Mouse (Mus musculus): ENCODE results near the gene Tmem8. TPM values are rescaled to one million over a fixed set of nuclear protein-coding genes. Genes with fewer than 3 reads are reported as not detected.

Gene Tmem8
- polyA plus RNA-seq, 1 experiment, result 1.5 TPM

DNA sequence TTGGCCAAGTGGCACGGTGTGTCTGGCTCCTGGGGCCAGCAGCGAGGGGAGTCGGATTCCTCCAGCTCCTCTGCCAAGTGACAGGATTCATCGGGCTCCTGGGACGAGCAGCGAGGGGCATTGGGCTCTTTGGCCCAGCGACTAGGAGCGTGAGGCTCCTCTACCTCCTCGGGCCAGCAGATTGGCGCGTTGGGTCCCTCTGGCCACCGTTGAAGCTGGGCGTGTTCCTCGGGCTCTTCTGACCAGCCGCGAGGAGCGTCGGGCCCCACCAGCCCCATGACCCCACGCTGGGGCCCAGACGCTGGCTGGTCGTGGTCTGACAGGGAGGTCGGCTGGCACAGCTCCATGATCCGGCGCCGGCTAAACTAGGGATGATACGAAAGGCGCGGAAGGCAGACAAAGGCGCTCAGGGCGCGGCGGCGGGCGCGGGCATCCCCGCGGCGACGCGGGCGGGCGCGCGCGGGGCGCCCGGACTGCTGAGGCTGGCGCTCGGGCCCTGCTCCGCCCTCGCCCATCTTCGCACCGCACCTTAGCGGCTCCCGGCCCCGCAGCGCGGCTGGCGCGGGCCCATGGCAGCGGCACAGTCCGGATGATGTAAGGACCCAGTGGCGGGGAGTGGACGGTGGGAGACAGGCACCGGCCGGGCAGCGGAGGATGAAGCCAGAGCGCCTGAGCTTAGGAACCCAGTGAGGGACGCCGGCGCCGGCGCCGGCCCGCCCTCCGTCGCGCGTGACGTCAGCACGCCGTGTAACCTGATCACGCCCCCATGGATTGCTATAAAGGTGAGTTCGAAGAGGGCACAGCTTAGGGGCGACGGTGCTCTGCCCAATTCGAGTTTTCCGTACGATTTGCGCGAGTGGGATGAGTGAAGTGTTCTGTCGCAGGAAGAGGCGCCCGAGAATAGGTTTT, 44.0 kb upstream of the Tmem8 start, which contains the start of gene Rab11fip3:
Gene Rab11fip3, minus strand, starts transcription at position 725 of the 909 bp plus-strand sequence.
- TF ChIP-seq MYOD1 (IDR thresholded peaks at IDR 0.05; ENCODE audit: control insufficient read depth, insufficient read length, low read depth) (no peak), FOSL1 (IDR thresholded peaks at IDR 0.05; ENCODE audit: insufficient read depth, low read length, poor library complexity, severe bottlenecking) (no peak), CEBPB (IDR thresholded peaks at IDR 0.05; ENCODE audit: low read depth) (no peak), MAX (IDR thresholded peaks at IDR 0.05) (peak; percentile 11), MYOG (IDR thresholded peaks at IDR 0.05; ENCODE audit: control insufficient read depth, extremely low read depth, insufficient read length) (no peak)
- H3ac ChIP-seq (ENCODE audit: control insufficient read depth, insufficient read length, low read depth), result peak within 1 kb of the TSS; percentile 94
- peaks cover 44% of the 10 kb centered on the region for H3K79me2 ChIP-seq (ENCODE audit: control insufficient read depth, insufficient read depth)
- H3K27me3 ChIP-seq (ENCODE audit: control insufficient read depth, insufficient read depth, insufficient read length), result no peaks in the 10 kb centered on the region
- peaks cover 25% of the 10 kb centered on the region for H3K79me3 ChIP-seq (ENCODE audit: low read depth)
- H3K4me3 ChIP-seq (ENCODE audit: insufficient read depth, poor library complexity, severe bottlenecking), result peak within 1 kb of the TSS; percentile 51
- H3K36me3 ChIP-seq (ENCODE audit: control insufficient read depth, insufficient read depth), result peaks cover 9% of the 10 kb centered on the region

DNA sequence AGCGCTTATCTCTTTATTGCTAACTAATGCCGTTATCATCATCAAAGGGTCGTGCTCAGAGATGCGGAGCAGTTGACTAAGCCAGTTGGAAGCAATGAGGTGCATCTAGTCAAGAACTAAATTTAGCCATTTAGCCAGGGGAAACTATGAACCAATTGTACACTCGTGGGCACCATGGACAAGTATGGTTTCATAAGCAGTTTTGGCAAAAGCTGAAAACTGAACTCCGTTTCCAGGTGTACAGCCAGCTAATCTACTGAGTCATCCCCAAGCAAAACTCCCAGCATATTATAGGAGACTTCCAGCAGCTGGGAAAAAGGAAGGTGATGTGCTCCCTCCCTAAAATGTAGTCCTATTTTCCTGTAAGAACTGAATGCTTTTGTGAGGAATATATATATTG, 43.0 kb upstream of the Tmem8 start:
- H3K79me3 ChIP-seq (ENCODE audit: low read depth), result peaks cover 23% of the 10 kb centered on the region
- peaks cover 3% of the 10 kb centered on the region for H3K27me3 ChIP-seq (ENCODE audit: control insufficient read depth, insufficient read depth, insufficient read length)
- no peak overlapping the region for H3K4me3 ChIP-seq (ENCODE audit: insufficient read depth, poor library complexity, severe bottlenecking)
- peaks cover 34% of the 10 kb centered on the region for H3K79me2 ChIP-seq (ENCODE audit: control insufficient read depth, insufficient read depth)
- no peak overlapping the region for H3ac ChIP-seq (ENCODE audit: control insufficient read depth, insufficient read length, low read depth)
- TF ChIP-seq CEBPB (IDR thresholded peaks at IDR 0.05; ENCODE audit: low read depth) (no peak), CTCF (IDR thresholded peaks at IDR 0.05; ENCODE audit: control insufficient read depth, insufficient read depth, insufficient read length) (no peak), MYOD1 (IDR thresholded peaks at IDR 0.05; ENCODE audit: control insufficient read depth, insufficient read length, low read depth) (no peak), USF1 (IDR thresholded peaks at IDR 0.05; ENCODE audit: low read depth) (no peak), FOSL1 (IDR thresholded peaks at IDR 0.05; ENCODE audit: insufficient read depth, low read length, poor library complexity, severe bottlenecking) (no peak), MYOG (IDR thresholded peaks at IDR 0.05; ENCODE audit: control insufficient read depth, extremely low read depth, insufficient read length) (no peak), MAX (IDR thresholded peaks at IDR 0.05) (no peak)
- peaks cover 2% of the 10 kb centered on the region for H3K36me3 ChIP-seq (ENCODE audit: control insufficient read depth, insufficient read depth)

DNA sequence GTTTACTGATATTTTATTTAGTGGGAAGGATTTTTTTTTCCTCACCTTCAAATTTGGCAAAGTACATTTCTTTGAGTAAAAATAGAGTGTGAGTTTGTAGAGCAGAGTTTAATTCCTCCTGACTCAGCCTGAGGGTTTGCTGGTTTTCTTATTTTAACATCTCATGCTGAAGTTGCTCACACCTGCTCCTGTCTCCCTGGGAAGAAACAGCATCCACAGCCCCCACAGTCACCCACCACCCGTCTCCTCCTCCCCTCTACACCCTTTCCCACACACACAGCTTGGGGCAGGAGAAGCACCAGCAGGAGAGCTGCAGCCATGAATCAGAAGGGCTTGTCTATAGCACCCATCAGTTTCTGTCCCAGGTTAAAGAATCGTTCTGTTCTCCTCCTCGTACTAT, 37.9 kb upstream of the Tmem8 start:
- Histone ChIP-seq H3K36me3 (ENCODE audit: control insufficient read depth, insufficient read depth) (no peaks in the 10 kb centered on the region), H3K4me3 (ENCODE audit: insufficient read depth, poor library complexity, severe bottlenecking) (no peak overlapping the region), H3K27me3 (ENCODE audit: control insufficient read depth, insufficient read depth, insufficient read length) (peaks cover 9% of the 10 kb centered on the region), H3K79me2 (ENCODE audit: control insufficient read depth, insufficient read depth) (no peaks in the 10 kb centered on the region), H3K79me3 (ENCODE audit: low read depth) (no peaks in the 10 kb centered on the region), H3ac (ENCODE audit: control insufficient read depth, insufficient read length, low read depth) (no peak overlapping the region)
- TF ChIP-seq MYOD1 (IDR thresholded peaks at IDR 0.05; ENCODE audit: control insufficient read depth, insufficient read length, low read depth) (no peak), CEBPB (IDR thresholded peaks at IDR 0.05; ENCODE audit: low read depth) (no peak), FOSL1 (IDR thresholded peaks at IDR 0.05; ENCODE audit: insufficient read depth, low read length, poor library complexity, severe bottlenecking) (no peak), MYOG (IDR thresholded peaks at IDR 0.05; ENCODE audit: control insufficient read depth, extremely low read depth, insufficient read length) (no peak), USF1 (IDR thresholded peaks at IDR 0.05; ENCODE audit: low read depth) (no peak), CTCF (IDR thresholded peaks at IDR 0.05; ENCODE audit: control insufficient read depth, insufficient read depth, insufficient read length) (no peak)

DNA sequence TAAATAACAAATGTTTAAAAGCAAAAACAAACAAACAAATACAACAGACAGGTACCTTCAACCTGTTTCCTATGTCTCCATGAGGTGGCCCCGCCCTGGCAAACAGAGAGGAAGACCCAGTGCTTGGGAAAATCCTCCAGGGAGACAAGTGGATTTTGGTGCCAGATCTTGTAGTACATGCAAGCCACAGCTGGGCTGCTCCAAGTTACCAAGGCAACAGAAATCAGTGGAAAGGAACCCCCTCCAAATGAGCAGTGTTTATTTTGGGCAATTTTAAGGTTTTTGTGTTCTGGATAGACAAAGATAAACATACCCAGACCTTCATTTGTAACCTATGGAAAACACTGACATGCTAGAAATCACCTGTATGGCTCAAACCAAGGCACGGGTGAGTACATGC, 34.2 kb upstream of the Tmem8 start:
- H3ac ChIP-seq (ENCODE audit: control insufficient read depth, insufficient read length, low read depth), result no peak overlapping the region
- no peak overlapping the region for H3K4me3 ChIP-seq (ENCODE audit: insufficient read depth, poor library complexity, severe bottlenecking)

DNA sequence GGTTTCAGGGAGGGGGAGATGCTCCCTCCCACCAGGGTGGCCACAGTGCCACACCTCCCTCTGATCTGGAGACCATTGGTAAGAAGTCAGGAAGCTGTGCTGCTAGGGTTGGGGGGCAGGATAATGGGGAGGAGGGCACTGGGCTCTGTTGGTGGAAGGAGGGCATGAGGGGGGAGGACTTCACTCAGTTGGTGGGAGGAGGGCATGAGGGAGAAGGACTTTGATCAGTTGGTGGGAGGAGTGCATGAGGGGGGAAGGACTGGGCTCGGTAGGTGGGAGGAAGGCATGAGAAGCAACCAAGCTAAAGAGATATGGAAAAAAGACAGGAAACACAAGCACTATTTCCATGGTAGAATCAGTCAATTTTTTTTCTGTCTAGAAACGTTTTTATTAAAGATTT, 32.2 kb upstream of the Tmem8 start:
- no peak overlapping the region for H3K4me3 ChIP-seq (ENCODE audit: insufficient read depth, poor library complexity, severe bottlenecking)
- TF ChIP-seq CTCF (IDR thresholded peaks at IDR 0.05; ENCODE audit: control insufficient read depth, insufficient read depth, insufficient read length), result no peak
- no peak for TF ChIP-seq FOSL1 (IDR thresholded peaks at IDR 0.05; ENCODE audit: insufficient read depth, low read length, poor library complexity, severe bottlenecking)
- no peak for TF ChIP-seq MAX (IDR thresholded peaks at IDR 0.05)
- no peak for TF ChIP-seq CEBPB (IDR thresholded peaks at IDR 0.05; ENCODE audit: low read depth)
- no peak for TF ChIP-seq MYOG (IDR thresholded peaks at IDR 0.05; ENCODE audit: control insufficient read depth, extremely low read depth, insufficient read length)
- TF ChIP-seq USF1 (IDR thresholded peaks at IDR 0.05; ENCODE audit: low read depth), result no peak
- TF ChIP-seq MYOD1 (IDR thresholded peaks at IDR 0.05; ENCODE audit: control insufficient read depth, insufficient read length, low read depth), result no peak
- H3K79me2 ChIP-seq (ENCODE audit: control insufficient read depth, insufficient read depth), result no peaks in the 10 kb centered on the region
- H3ac ChIP-seq (ENCODE audit: control insufficient read depth, insufficient read length, low read depth), result no peak overlapping the region
- H3K27me3 ChIP-seq (ENCODE audit: control insufficient read depth, insufficient read depth, insufficient read length), result peaks cover 5% of the 10 kb centered on the region
- H3K79me3 ChIP-seq (ENCODE audit: low read depth), result no peaks in the 10 kb centered on the region
- H3K36me3 ChIP-seq (ENCODE audit: control insufficient read depth, insufficient read depth), result no peaks in the 10 kb centered on the region

More for the DNA sequence above, 34.2 kb upstream of the Tmem8 start:
- H3K79me2 ChIP-seq (ENCODE audit: control insufficient read depth, insufficient read depth), result no peaks in the 10 kb centered on the region
- no peaks in the 10 kb centered on the region for H3K36me3 ChIP-seq (ENCODE audit: control insufficient read depth, insufficient read depth)
- no peaks in the 10 kb centered on the region for H3K79me3 ChIP-seq (ENCODE audit: low read depth)
- H3K27me3 ChIP-seq (ENCODE audit: control insufficient read depth, insufficient read depth, insufficient read length), result peaks cover 9% of the 10 kb centered on the region
- TF ChIP-seq MAX (IDR thresholded peaks at IDR 0.05), result no peak
- TF ChIP-seq MYOG (IDR thresholded peaks at IDR 0.05; ENCODE audit: control insufficient read depth, extremely low read depth, insufficient read length), result no peak
- no peak for TF ChIP-seq USF1 (IDR thresholded peaks at IDR 0.05; ENCODE audit: low read depth)
- TF ChIP-seq FOSL1 (IDR thresholded peaks at IDR 0.05; ENCODE audit: insufficient read depth, low read length, poor library complexity, severe bottlenecking), result no peak
- TF ChIP-seq CEBPB (IDR thresholded peaks at IDR 0.05; ENCODE audit: low read depth), result no peak
- TF ChIP-seq MYOD1 (IDR thresholded peaks at IDR 0.05; ENCODE audit: control insufficient read depth, insufficient read length, low read depth), result no peak
- TF ChIP-seq CTCF (IDR thresholded peaks at IDR 0.05; ENCODE audit: control insufficient read depth, insufficient read depth, insufficient read length), result no peak

Measured in C2C12 (cell line).